Mouse (Mus musculus): ENCODE results near the gene Olfr764-ps1. TPM values are rescaled to one million over a fixed set of nuclear protein-coding genes. Genes with fewer than 3 reads are reported as not detected.
"Not testable (repeated sequence)": the region's sequence is repeated elsewhere in the genome, so short reads cannot be mapped to it uniquely, and the experiment has no call there.

Gene Olfr764-ps1
- polyA plus RNA-seq, 1 experiment = 0.01 TPM

GRCm38 (mm10) chr10:129023319-129023718, 16.4 kb downstream of the Olfr764-ps1 start:
- H3ac ChIP-seq (ENCODE audit: control insufficient read depth, insufficient read length) = no peak overlapping the region
- no peak overlapping the region for H3K4me3 ChIP-seq
- no peaks in the 10 kb centered on the region for H3K79me2 ChIP-seq (ENCODE audit: control insufficient read depth, insufficient read depth)
- H3K36me3 ChIP-seq (ENCODE audit: control insufficient read depth, insufficient read depth) = no peaks in the 10 kb centered on the region
- no peak overlapping the region for H3K4me2 ChIP-seq (ENCODE audit: low read depth)
- H3K27me3 ChIP-seq (ENCODE audit: control insufficient read depth, insufficient read depth, insufficient read length) = no peaks in the 10 kb centered on the region
- TF ChIP-seq SRF (IDR thresholded peaks at IDR 0.05; ENCODE audit: control insufficient read depth, insufficient read length, low read depth) (no peak), REST (IDR thresholded peaks at IDR 0.05; ENCODE audit: insufficient read depth, insufficient read length) (no peak), USF1 (IDR thresholded peaks at IDR 0.05; ENCODE audit: low read depth) (no peak), E2F4 (IDR thresholded peaks at IDR 0.05; ENCODE audit: insufficient read depth) (no peak), TCF12 (IDR thresholded peaks at IDR 0.05; ENCODE audit: insufficient read depth, poor library complexity, severe bottlenecking) (no peak), MAX (IDR thresholded peaks at IDR 0.05; ENCODE audit: low read depth) (no peak), POLR2A (IDR thresholded peaks at IDR 0.05; ENCODE audit: insufficient read length, low read depth) (no peak), POLR2AphosphoS2 (IDR thresholded peaks at IDR 0.05; ENCODE audit: insufficient read length, low read depth) (no peak), CEBPB (IDR thresholded peaks at IDR 0.05; ENCODE audit: insufficient read depth, poor library complexity, severe bottlenecking) (no peak), MYOG (IDR thresholded peaks at IDR 0.05; ENCODE audit: control insufficient read depth in 1 of 3, insufficient read depth in 1 of 3, insufficient read length in 2 of 3, low read depth in 2 of 3) (no peak)

- H3ac ChIP-seq (ENCODE audit: control insufficient read depth, insufficient read length) = no peak overlapping the region
- no peaks in the 10 kb centered on the region for H3K36me3 ChIP-seq (ENCODE audit: control insufficient read depth, insufficient read depth)
- no peak overlapping the region for H3K4me2 ChIP-seq (ENCODE audit: low read depth)
- H3K27me3 ChIP-seq (ENCODE audit: control insufficient read depth, insufficient read depth, insufficient read length) = no peaks in the 10 kb centered on the region
- no peaks in the 10 kb centered on the region for H3K79me2 ChIP-seq (ENCODE audit: control insufficient read depth, insufficient read depth)
- no peak overlapping the region for H3K4me3 ChIP-seq
- TF ChIP-seq POLR2A (IDR thresholded peaks at IDR 0.05; ENCODE audit: insufficient read length, low read depth) (no peak), REST (IDR thresholded peaks at IDR 0.05; ENCODE audit: insufficient read depth, insufficient read length) (no peak), E2F4 (IDR thresholded peaks at IDR 0.05; ENCODE audit: insufficient read depth) (no peak), MYOD1 (IDR thresholded peaks at IDR 0.05; ENCODE audit: control insufficient read depth in 1 of 3, insufficient read length in 2 of 3, low read depth in 2 of 3) (no peak), MYOG (IDR thresholded peaks at IDR 0.05; ENCODE audit: control insufficient read depth in 1 of 3, insufficient read depth in 1 of 3, insufficient read length in 2 of 3, low read depth in 2 of 3) (no peak), MAX (IDR thresholded peaks at IDR 0.05; ENCODE audit: low read depth) (no peak), TCF12 (IDR thresholded peaks at IDR 0.05; ENCODE audit: insufficient read depth, poor library complexity, severe bottlenecking) (no peak), POLR2AphosphoS2 (IDR thresholded peaks at IDR 0.05; ENCODE audit: insufficient read length, low read depth) (no peak), TCF3 (IDR thresholded peaks at IDR 0.05; ENCODE audit: insufficient read length, low read depth) (no peak), SRF (IDR thresholded peaks at IDR 0.05; ENCODE audit: control insufficient read depth, insufficient read length, low read depth) (no peak), USF1 (IDR thresholded peaks at IDR 0.05; ENCODE audit: low read depth) (no peak), CEBPB (IDR thresholded peaks at IDR 0.05; ENCODE audit: insufficient read depth, poor library complexity, severe bottlenecking) (no peak)
Observed at GRCm38 (mm10) chr10:129014477-129014876, 25.2 kb downstream of the Olfr764-ps1 start.

GRCm38 (mm10) chr10:129011511-129011910, 28.2 kb downstream of the Olfr764-ps1 start:
- not testable (repeated sequence) for H3K27me3 ChIP-seq (ENCODE audit: control insufficient read depth, insufficient read depth, insufficient read length); H3ac ChIP-seq (ENCODE audit: control insufficient read depth, insufficient read length)

GRCm38 (mm10) chr10:129010288-129010841, 29.3 kb downstream of the Olfr764-ps1 start, which contains the start of gene Olfr763:
Olfr763 (plus strand) TSS chr10:129010791.
- H3K4me3 ChIP-seq = no peak within 1 kb of the TSS
- no peaks in the 10 kb centered on the region for H3K27me3 ChIP-seq (ENCODE audit: control insufficient read depth, insufficient read depth, insufficient read length)
- H3K36me3 ChIP-seq (ENCODE audit: control insufficient read depth, insufficient read depth) = no peaks in the 10 kb centered on the region
- H3K4me2 ChIP-seq (ENCODE audit: low read depth) = no peak within 1 kb of the TSS
- H3K79me2 ChIP-seq (ENCODE audit: control insufficient read depth, insufficient read depth) = no peaks in the 10 kb centered on the region
- TF ChIP-seq CEBPB (IDR thresholded peaks at IDR 0.05; ENCODE audit: insufficient read depth, poor library complexity, severe bottlenecking) (no peak), MAX (IDR thresholded peaks at IDR 0.05; ENCODE audit: low read depth) (no peak), TCF3 (IDR thresholded peaks at IDR 0.05; ENCODE audit: insufficient read length, low read depth) (no peak), POLR2AphosphoS2 (IDR thresholded peaks at IDR 0.05; ENCODE audit: insufficient read length, low read depth) (no peak), REST (IDR thresholded peaks at IDR 0.05; ENCODE audit: insufficient read depth, insufficient read length) (no peak), POLR2A (IDR thresholded peaks at IDR 0.05; ENCODE audit: insufficient read length, low read depth) (no peak), MYOG (IDR thresholded peaks at IDR 0.05; ENCODE audit: control insufficient read depth in 1 of 3, insufficient read depth in 1 of 3, insufficient read length in 2 of 3, low read depth in 2 of 3) (no peak), USF1 (IDR thresholded peaks at IDR 0.05; ENCODE audit: low read depth) (no peak), E2F4 (IDR thresholded peaks at IDR 0.05; ENCODE audit: insufficient read depth) (no peak), TCF12 (IDR thresholded peaks at IDR 0.05; ENCODE audit: insufficient read depth, poor library complexity, severe bottlenecking) (no peak), MYOD1 (IDR thresholded peaks at IDR 0.05; ENCODE audit: control insufficient read depth in 1 of 3, insufficient read length in 2 of 3, low read depth in 2 of 3) (no peak), SRF (IDR thresholded peaks at IDR 0.05; ENCODE audit: control insufficient read depth, insufficient read length, low read depth) (no peak)
- no peak within 1 kb of the TSS for H3ac ChIP-seq (ENCODE audit: control insufficient read depth, insufficient read length)

More at GRCm38 (mm10) chr10:129011511-129011910, 28.2 kb downstream of the Olfr764-ps1 start:
- H3K4me2 ChIP-seq (ENCODE audit: low read depth); H3K4me3 ChIP-seq; H3K79me2 ChIP-seq (ENCODE audit: control insufficient read depth, insufficient read depth); H3K36me3 ChIP-seq (ENCODE audit: control insufficient read depth, insufficient read depth): not testable (repeated sequence)
